Mouse (Mus musculus) small intestine, adult 2 months (tissue): ENCODE data around the gene Ckap2.

Experiments
- CTCF ChIP-seq: fragments of 200-500 bp; IDR thresholded peaks from 2 replicates; pipeline ENCODE4 v1.5.1; 2012; ENCODE audit warnings: low read depth, mild to moderate bottlenecking, control low read depth, inconsistent platforms, low read length, moderate library complexity, mixed read lengths; ENCODE audit not compliant: insufficient replicate concordance, insufficient read length; ENCODE audit errors: extremely low read depth
- POLR2A ChIP-seq: fragments of 200-500 bp; IDR thresholded peaks from 2 replicates; pipeline ENCODE4 v1.6.1; 2012; ENCODE audit warnings: low read depth, mild to moderate bottlenecking, control low read depth, inconsistent platforms, low read length, moderate library complexity

DNA sequence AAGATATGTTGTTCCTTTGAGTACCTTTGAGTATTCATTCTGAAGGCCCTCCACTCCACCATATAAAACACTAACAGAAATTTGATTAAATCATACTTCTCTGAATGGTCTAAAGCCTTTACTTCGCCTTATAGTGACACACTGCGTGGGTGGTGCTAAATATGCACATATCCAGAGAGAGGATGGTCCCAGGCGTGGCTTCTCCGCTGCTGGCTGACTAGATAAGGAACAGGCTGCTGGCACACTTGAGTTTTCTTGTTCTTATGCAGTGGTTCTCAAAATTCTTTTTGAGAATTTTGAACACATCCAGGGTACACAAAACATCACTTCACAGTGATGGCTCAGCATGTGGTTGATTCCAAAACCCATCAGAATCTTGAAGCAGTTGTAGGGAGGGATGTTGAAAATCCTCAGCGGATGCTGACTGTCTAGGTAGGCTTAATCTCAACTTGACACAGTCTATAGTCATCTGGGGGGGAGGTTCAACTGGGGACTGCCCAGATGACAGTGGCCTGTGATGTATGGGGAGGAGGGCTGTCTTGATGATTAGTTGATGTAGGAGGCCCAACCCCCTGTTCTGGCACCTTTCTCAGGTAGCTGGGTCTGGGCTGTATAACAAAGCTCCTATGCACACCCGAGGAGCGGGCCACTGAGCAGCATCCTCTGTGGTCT, 51.4 kb downstream of the Ckap2 start:
- no peak for TF ChIP-seq CTCF
- TF ChIP-seq POLR2A: no peak
